Mouse (Mus musculus) retina, postnatal 7 days (tissue): Measurements from ENCODE around the gene Gm29735.
"Not testable (repeated sequence)": the region's sequence is repeated elsewhere in the genome, so short reads cannot be mapped to it uniquely, and the experiment has no call there.

Experiments used
- DNase-seq: peaks from one replicate; pipeline ENCODE4 v3.0.0-alpha.2; 2012; ENCODE audit warnings: low read depth, low spot score

Gene Gm29735

GRCm38 (mm10) chr7:142157013-142157412 is at the start of gene Gm29735:
Gm29735 (minus strand) TSS chr7:142157113.
- not testable (repeated sequence) for DNase-seq

GRCm38 (mm10) chr7:142205488-142205887 is 48.6 kb upstream of the Gm29735 start:
- DNase-seq, result no peak

- no peak for DNase-seq
Measured at GRCm38 (mm10) chr7:142201064-142201463, 44.2 kb upstream of the Gm29735 start, which contains the start of gene Krtap5-3. Krtap5-3 (plus strand) TSS chr7:142201364.

- DNase-seq, result no peak
Measured at GRCm38 (mm10) chr7:142198748-142199147, 41.8 kb upstream of the Gm29735 start.

- no peak for DNase-seq
Measured at GRCm38 (mm10) chr7:142190289-142190688, 33.4 kb upstream of the Gm29735 start, which contains the start of gene Gm10153. Gm10153 (minus strand) TSS chr7:142190389.

- no peak for DNase-seq
Measured at GRCm38 (mm10) chr7:142188156-142188555, 31.2 kb upstream of the Gm29735 start.

- no peak for DNase-seq
Measured at GRCm38 (mm10) chr7:142181021-142181420, 24.1 kb upstream of the Gm29735 start.

- no peak for DNase-seq
Measured at GRCm38 (mm10) chr7:142178685-142179084, 21.8 kb upstream of the Gm29735 start.

- DNase-seq, result not testable (repeated sequence)
Measured at GRCm38 (mm10) chr7:142175905-142176304, 19.0 kb upstream of the Gm29735 start, which contains the start of gene Krtap5-2. Krtap5-2 (minus strand) TSS chr7:142176005.

GRCm38 (mm10) chr7:142169836-142170235 is 12.9 kb upstream of the Gm29735 start:
- DNase-seq, result peak; percentile 11

- DNase-seq, result not testable (repeated sequence)
Measured at GRCm38 (mm10) chr7:142165639-142166038, 8.7 kb upstream of the Gm29735 start, which contains the start of gene Gm4553. Gm4553 (minus strand) TSS chr7:142165739.

- no peak for DNase-seq
Measured at GRCm38 (mm10) chr7:142159366-142159765, 2.5 kb upstream of the Gm29735 start.

- DNase-seq, result no peak
Measured at GRCm38 (mm10) chr7:142155308-142155707, 1.6 kb downstream of the Gm29735 start.

- DNase-seq, result no peak
Measured at GRCm38 (mm10) chr7:142152191-142152590, 4.7 kb downstream of the Gm29735 start.

GRCm38 (mm10) chr7:142148633-142149032 is 8.3 kb downstream of the Gm29735 start:
- DNase-seq, result no peak

- peak; percentile 41 for DNase-seq
Measured at GRCm38 (mm10) chr7:142146033-142146432, 10.9 kb downstream of the Gm29735 start.

- DNase-seq, result no peak
Measured at GRCm38 (mm10) chr7:142145413-142145940, 11.4 kb downstream of the Gm29735 start.

- DNase-seq, result no peak
Measured at GRCm38 (mm10) chr7:142144507-142144906, 12.4 kb downstream of the Gm29735 start, which contains the start of gene Gm45337. Gm45337 (minus strand) TSS chr7:142144607.

GRCm38 (mm10) chr7:142143506-142144010 is 13.4 kb downstream of the Gm29735 start:
- DNase-seq, result not testable (repeated sequence)

GRCm38 (mm10) chr7:142140696-142141095 is 16.2 kb downstream of the Gm29735 start:
- no peak for DNase-seq

- not testable (repeated sequence) for DNase-seq
Measured at GRCm38 (mm10) chr7:142135934-142136333, 21.0 kb downstream of the Gm29735 start, which contains the start of gene Gm39115. Gm39115 (minus strand) TSS chr7:142136034.

GRCm38 (mm10) chr7:142134206-142134995 is 22.5 kb downstream of the Gm29735 start:
- peak; percentile 49 for DNase-seq
